Mouse (Mus musculus) liver, embryonic 14.5 days (tissue): ENCODE measurements around the gene Cnp.

Experiments
- CTCF ChIP-seq: IDR thresholded peaks from 2 replicates; pipeline ENCODE4 v1.5.1; 2016; ENCODE audit warnings: antibody characterized with exemption, low read depth, control low read depth
- EP300 ChIP-seq: IDR thresholded peaks from 2 replicates; pipeline ENCODE4 v1.6.1; 2016; ENCODE audit warnings: antibody characterized with exemption, low read depth

GRCm38 (mm10) chr11:100607121-100607520 lies 32.4 kb downstream of the Cnp start:
- no peak for TF ChIP-seq CTCF
- TF ChIP-seq EP300: no peak
